14 mouse cellular contexts compared by ENCODE assay signal in the genomic region with DNA sequence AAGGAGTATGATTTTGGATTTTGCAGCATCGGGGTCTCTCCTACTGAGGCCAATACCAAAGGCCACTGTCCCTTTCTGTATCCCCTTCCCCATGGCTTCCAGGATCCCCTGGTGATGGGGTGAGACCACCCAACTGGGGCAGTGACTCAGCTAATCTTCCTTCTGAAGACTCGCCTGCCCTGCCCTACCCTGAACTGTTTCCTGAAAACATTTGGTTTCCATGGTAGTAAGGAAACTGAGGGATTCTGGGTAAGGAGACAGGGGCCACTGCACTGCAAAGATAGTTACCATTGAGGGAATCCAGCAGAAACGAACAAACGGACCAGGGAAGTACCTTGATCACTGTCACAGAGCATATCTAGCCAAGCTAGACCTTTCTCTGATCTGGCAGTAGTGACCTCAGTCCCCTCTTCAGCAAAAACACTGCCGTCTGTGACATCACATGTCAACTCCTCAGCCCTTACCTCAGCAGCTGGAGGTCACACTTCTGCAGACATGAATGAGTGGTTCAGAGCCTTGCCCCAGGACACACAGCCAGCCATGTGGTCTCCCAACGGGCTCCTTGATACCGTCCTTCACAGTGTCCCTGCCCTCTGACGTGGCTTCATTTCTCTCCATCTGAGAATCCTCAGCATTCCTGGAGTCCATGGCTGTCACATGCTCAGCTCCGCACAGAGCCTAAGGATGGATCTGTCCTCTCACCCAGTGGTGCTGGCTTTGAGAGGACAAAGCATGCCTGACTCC. TPM values are rescaled to one million over a fixed set of nuclear protein-coding genes. Genes with fewer than 3 reads are reported as not detected.
DNase-seq lines count a peak whose midpoint lies in the region; ATAC-seq lines count a peak whose summit lies in the region.
"Had no signal": no experiment of that assay in that cellular context is flagged by ENCODE, and none has a peak within 500 bp of the region (broad histone marks: within the 10 kb centered on the region; RNA-seq: fewer than 3 reads in every experiment).

No protein-coding gene starts in this region.

- ATAC-seq in liver, embryonic 11.5 days (replicated peaks; ENCODE audit: low FRiP score): peak; percentile 49
- ATAC-seq in heart, embryonic 12.5 days (ENCODE audit: insufficient number of reproducible peaks, low FRiP score): no peak
- peak; percentile 57 for ATAC-seq in megakaryocyte-erythroid progenitor cell, adult 5-6 weeks (replicated peaks; ENCODE audit: low FRiP score, low TSS enrichment, poor library complexity, severe bottlenecking)

- H3K4me1 ChIP-seq in liver, embryonic 11.5 days (replicated peaks; ENCODE audit: control insufficient read depth, insufficient read depth, low read length): peaks cover 12% of the 10 kb centered on the region
- peaks cover 46% of the 10 kb centered on the region for H3K4me1 ChIP-seq in heart, embryonic 12.5 days (replicated peaks)

- no peaks in the 10 kb centered on the region for H3K27me3 ChIP-seq in liver, embryonic 11.5 days (replicated peaks; ENCODE audit: control insufficient read depth, insufficient read depth, low read length)
- H3K27me3 ChIP-seq in heart, embryonic 12.5 days (replicated peaks): no peaks in the 10 kb centered on the region

- peak; percentile 53 for DNase-seq in adrenal gland, postnatal 14 days
- DNase-seq in adrenal gland, postnatal 10 days: no peak
- DNase-seq in liver, embryonic 11.5 days (ENCODE audit: low spot score): no peak
- no peak for DNase-seq in liver
- DNase-seq in urinary bladder, postnatal 25 days (ENCODE audit: low spot score): no peak
- DNase-seq in neural tube, embryonic 10.5 days (ENCODE audit: extremely low spot score, low spot score): no peak
- DNase-seq: lung, adult 2 months; retina, postnatal 1 day; thymus, adult 18-20 months had no signal

- no peak overlapping the region for H3K4me3 ChIP-seq in liver, embryonic 11.5 days (ENCODE audit: low read depth, low read length)
- H3K4me3 ChIP-seq in heart, embryonic 12.5 days: no peak overlapping the region
- H3K4me3 ChIP-seq: limb, embryonic 10.5 days had no signal

- H3K9me3 ChIP-seq in liver, embryonic 11.5 days (ENCODE audit: control insufficient read depth, low read length): no peaks in the 10 kb centered on the region
- no peaks in the 10 kb centered on the region for H3K9me3 ChIP-seq in heart, embryonic 12.5 days (replicated peaks)
- H3K9me3 ChIP-seq: limb, embryonic 10.5 days had no signal

- 54% methylated on average over 9 of the region's 9 CpGs for WGBS in liver, embryonic 11.5 days
- 39% methylated on average over 9 of the region's 9 CpGs for WGBS in heart, embryonic 12.5 days

- H3K27ac ChIP-seq in liver, embryonic 11.5 days (ENCODE audit: low read depth, low read length): no peak overlapping the region
- peak overlapping the region; percentile 34; the same call in 1 of the 2 replicates for H3K27ac ChIP-seq in heart, embryonic 12.5 days (ENCODE audit: poor library complexity, severe bottlenecking)
- H3K27ac ChIP-seq: limb, embryonic 10.5 days had no signal

- no peak overlapping the region for H3K9ac ChIP-seq in liver, embryonic 11.5 days (ENCODE audit: low read depth, low read length)
- H3K9ac ChIP-seq in heart, embryonic 12.5 days: no peak overlapping the region

- no peaks in the 10 kb centered on the region for H3K36me3 ChIP-seq in liver, embryonic 11.5 days (ENCODE audit: control insufficient read depth, insufficient read depth, low read length)
- no peaks in the 10 kb centered on the region for H3K36me3 ChIP-seq in heart, embryonic 12.5 days
- H3K36me3 ChIP-seq: limb, embryonic 10.5 days had no signal

- no peak overlapping the region for H3K4me2 ChIP-seq in liver, embryonic 11.5 days
- no peak overlapping the region for H3K4me2 ChIP-seq in heart, embryonic 12.5 days

RNA-seq across cellular contexts. Expression of a gene that starts 27.4 kb away (rescaled TPM):
- 51.1 and 59.2 TPM in 2 replicates for total RNA-seq in adrenal gland, postnatal 14 days (2021)
- total RNA-seq in adrenal gland, postnatal 10 days (2021): 10 to 100 TPM; 48.8 to 56.2 TPM
- polyA plus RNA-seq in liver, embryonic 11.5 days (2014; fragmentation: Nextera tagmentation; extraction: Ambion mirVana): 13.1 and 16.5 TPM in 2 replicates
- polyA plus RNA-seq in heart, embryonic 12.5 days (2016; fragmentation: Nextera tagmentation; extraction: Ambion mirVana): 23.5 and 24.1 TPM in 2 replicates
- total RNA-seq in megakaryocyte-erythroid progenitor cell, adult 5-6 weeks (2014; fragmentation: Nextera tagmentation): 29.2 and 29.7 TPM in 2 replicates
- total RNA-seq in megakaryocyte-erythroid progenitor cell, adult 5-6 weeks (2017): 5.1 and 6.1 TPM in 2 replicates

RNA-seq across cellular contexts. Expression of a gene that starts 33.6 kb away (rescaled TPM):
- 2.7 and 6.5 TPM in 2 replicates for total RNA-seq in adrenal gland, postnatal 14 days (2021)
- 1 to 10 TPM; 2.6 to 5.2 TPM for total RNA-seq in adrenal gland, postnatal 10 days (2021)
- polyA plus RNA-seq in liver, embryonic 11.5 days (2014; fragmentation: Nextera tagmentation; extraction: Ambion mirVana): not detected in 2 replicates
- not detected in 2 replicates for polyA plus RNA-seq in heart, embryonic 12.5 days (2016; fragmentation: Nextera tagmentation; extraction: Ambion mirVana)
- not detected in 2 replicates for total RNA-seq in megakaryocyte-erythroid progenitor cell, adult 5-6 weeks (2014; fragmentation: Nextera tagmentation)
- total RNA-seq in megakaryocyte-erythroid progenitor cell, adult 5-6 weeks (2017): not detected in 2 replicates
- total RNA-seq: granulocyte monocyte progenitor cell, adult 5-6 weeks had no signal
- polyA plus RNA-seq: intestine, embryonic 14.5 days; limb, embryonic 10.5 days had no signal

RNA-seq across cellular contexts. Expression of a gene that starts 58.2 kb away (rescaled TPM):
- 3.9 and 5.7 TPM in 2 replicates for total RNA-seq in adrenal gland, postnatal 14 days (2021)
- total RNA-seq in adrenal gland, postnatal 10 days (2021): 1 to 10 TPM; 4.0 to 5.6 TPM
- polyA plus RNA-seq in liver, embryonic 11.5 days (2014; fragmentation: Nextera tagmentation; extraction: Ambion mirVana): 1.7 and 3.9 TPM in 2 replicates
- polyA plus RNA-seq in heart, embryonic 12.5 days (2016; fragmentation: Nextera tagmentation; extraction: Ambion mirVana): 0.81 and 2.2 TPM in 2 replicates
- 10.1 and 20.8 TPM in 2 replicates for total RNA-seq in megakaryocyte-erythroid progenitor cell, adult 5-6 weeks (2014; fragmentation: Nextera tagmentation)
- total RNA-seq in megakaryocyte-erythroid progenitor cell, adult 5-6 weeks (2017): 3.0 TPM in 1 of 2 replicates, not detected in the other
